Mouse (Mus musculus): ENCODE measurements at regions not wholly inside any gene's neighbourhood (a gene's known extent, or its start where the extent isn't known, plus 50 kb on each side); places are given as distances from the start of the nearest gene placed in this dataset.

DNA sequence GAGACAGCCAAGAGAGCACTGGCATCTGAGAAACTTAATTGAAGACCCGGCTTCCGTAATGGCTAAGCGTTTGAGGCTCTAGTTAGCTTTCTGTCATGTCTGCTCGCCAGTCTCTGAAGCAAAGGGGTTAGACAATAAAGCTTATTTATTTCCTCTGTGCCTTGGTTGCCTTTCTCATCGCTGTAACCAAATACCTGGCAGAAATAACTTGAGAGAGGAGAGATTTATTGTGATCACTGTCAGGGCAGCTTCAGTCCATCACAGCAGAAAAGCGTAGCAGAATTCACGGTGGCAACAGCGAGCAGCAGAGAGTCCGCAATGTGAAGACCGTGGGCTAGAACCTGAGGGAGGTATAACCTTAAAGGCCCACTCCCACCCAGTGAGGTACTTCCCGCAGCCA, 174.2 kb upstream of the Cdkn3 start:
- TF ChIP-seq CTCF (IDR thresholded peaks at IDR 0.05; ENCODE audit: low read depth) (no peak), EP300 (IDR thresholded peaks at IDR 0.05; ENCODE audit: low read depth) (no peak)

Data from liver, embryonic 14.5 days (tissue).